Mouse (Mus musculus): Measurements from ENCODE around the gene Olfr1360.

Olfr1360 gene

DNA sequence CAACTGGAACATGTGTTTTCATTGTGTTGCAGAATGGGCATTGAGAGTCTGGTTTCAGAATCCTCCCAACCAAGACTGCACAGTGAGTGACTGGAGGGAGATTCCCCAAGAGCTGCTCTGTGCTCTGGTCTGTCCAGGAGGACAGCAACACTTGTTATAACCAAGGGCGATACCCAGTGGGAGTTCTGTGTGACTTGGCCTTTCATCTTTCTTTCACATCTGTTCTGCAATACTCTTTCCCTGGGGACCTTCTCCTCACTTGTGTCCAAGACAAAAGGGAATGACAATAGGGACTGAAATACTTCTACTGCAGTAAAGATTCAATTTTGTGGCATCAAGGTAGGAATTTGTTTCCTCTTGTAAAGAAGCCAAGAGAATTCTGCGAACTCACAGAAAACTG lies 34.8 kb downstream of the Olfr1360 start, which contains the start of gene Olfr11:
Gene Olfr11 (minus strand): TSS at position 101 of the 400 bp plus-strand sequence.
- no peak for DNase-seq
